Mouse (Mus musculus): ENCODE measurements around the gene Erlec1. TPM values are rescaled to one million over a fixed set of nuclear protein-coding genes. Genes with fewer than 3 reads are reported as not detected.

Erlec1 gene
- polyA plus RNA-seq, 1 experiment from 2014 or later: 14.2 TPM

- H3K9me3 ChIP-seq (replicated peaks; ENCODE audit: control insufficient read depth, low read length): no peaks in the 10 kb centered on the region
- H3K9ac ChIP-seq (ENCODE audit: low read length): peak overlapping the region; percentile 93
- H3K4me3 ChIP-seq (replicated peaks; ENCODE audit: low read length): peak overlapping the region; percentile 92
- under 1% methylated on average over 29 of the region's 32 CpGs for WGBS
- peak overlapping the region; percentile 74 for H3K4me2 ChIP-seq (ENCODE audit: low read depth, low read length)
- no peaks in the 10 kb centered on the region for H3K27me3 ChIP-seq (ENCODE audit: control insufficient read depth, insufficient read depth, low read length)
- peaks cover 5% of the 10 kb centered on the region; the same call in 1 of the 2 replicates for H3K36me3 ChIP-seq (ENCODE audit: control insufficient read depth, insufficient read depth, low read length)
- H3K27ac ChIP-seq (ENCODE audit: low read length): peak overlapping the region; percentile 87
- peaks cover 7% of the 10 kb centered on the region for H3K4me1 ChIP-seq (ENCODE audit: control insufficient read depth, insufficient read depth, low read length)
- ATAC-seq (ENCODE audit: insufficient read depth, low FRiP score): peak; percentile 85
These were observed 523 bp downstream of the Erlec1 start for GRCm38 (mm10) chr11:30953469-30954154.

- Histone ChIP-seq H3K9me3 (replicated peaks; ENCODE audit: control insufficient read depth, low read length) (no peaks in the 10 kb centered on the region), H3K4me1 (ENCODE audit: control insufficient read depth, insufficient read depth, low read length) (peaks cover 7% of the 10 kb centered on the region), H3K4me2 (ENCODE audit: low read depth, low read length) (peak overlapping the region; percentile 74), H3K27ac (ENCODE audit: low read length) (no peak overlapping the region), H3K9ac (ENCODE audit: low read length) (no peak overlapping the region), H3K27me3 (ENCODE audit: control insufficient read depth, insufficient read depth, low read length) (no peaks in the 10 kb centered on the region), H3K36me3 (ENCODE audit: control insufficient read depth, insufficient read depth, low read length) (peaks cover 10% of the 10 kb centered on the region), H3K4me3 (replicated peaks; ENCODE audit: low read length) (peak overlapping the region; percentile 92)
- ATAC-seq (ENCODE audit: insufficient read depth, low FRiP score): no peak
- 42% methylated on average over 5 of the region's 5 CpGs for WGBS
These were observed 1.3 kb downstream of the Erlec1 start for GRCm38 (mm10) chr11:30952829-30953228.

- Histone ChIP-seq H3K4me2 (ENCODE audit: low read depth, low read length) (no peak overlapping the region), H3K36me3 (ENCODE audit: control insufficient read depth, insufficient read depth, low read length) (peaks cover 33% of the 10 kb centered on the region), H3K4me3 (replicated peaks; ENCODE audit: low read length) (no peak overlapping the region), H3K9ac (ENCODE audit: low read length) (no peak overlapping the region), H3K4me1 (ENCODE audit: control insufficient read depth, insufficient read depth, low read length) (no peaks in the 10 kb centered on the region), H3K9me3 (replicated peaks; ENCODE audit: control insufficient read depth, low read length) (no peaks in the 10 kb centered on the region), H3K27me3 (ENCODE audit: control insufficient read depth, insufficient read depth, low read length) (no peaks in the 10 kb centered on the region), H3K27ac (ENCODE audit: low read length) (no peak overlapping the region)
- ATAC-seq (ENCODE audit: insufficient read depth, low FRiP score): no peak
- WGBS: 94% methylated on average over 2 of the region's 2 CpGs
These were observed 10.6 kb downstream of the Erlec1 start for GRCm38 (mm10) chr11:30943522-30943921.

GRCm38 (mm10) chr11:30928498-30928897, 25.6 kb downstream of the Erlec1 start:
- ATAC-seq (ENCODE audit: insufficient read depth, low FRiP score): no peak
- Histone ChIP-seq H3K9me3 (replicated peaks; ENCODE audit: control insufficient read depth, low read length) (no peaks in the 10 kb centered on the region), H3K27me3 (ENCODE audit: control insufficient read depth, insufficient read depth, low read length) (no peaks in the 10 kb centered on the region), H3K27ac (ENCODE audit: low read length) (no peak overlapping the region), H3K4me2 (ENCODE audit: low read depth, low read length) (no peak overlapping the region), H3K4me3 (replicated peaks; ENCODE audit: low read length) (no peak overlapping the region), H3K36me3 (ENCODE audit: control insufficient read depth, insufficient read depth, low read length) (peaks cover 13% of the 10 kb centered on the region; the same call in 1 of the 2 replicates), H3K9ac (ENCODE audit: low read length) (no peak overlapping the region), H3K4me1 (ENCODE audit: control insufficient read depth, insufficient read depth, low read length) (no peaks in the 10 kb centered on the region)
- 94% methylated on average over 1 of the region's 1 CpGs for WGBS

GRCm38 (mm10) chr11:30928079-30928478, 26.1 kb downstream of the Erlec1 start:
- H3K27me3 ChIP-seq (ENCODE audit: control insufficient read depth, insufficient read depth, low read length): no peaks in the 10 kb centered on the region
- H3K36me3 ChIP-seq (ENCODE audit: control insufficient read depth, insufficient read depth, low read length): peaks cover 13% of the 10 kb centered on the region; the same call in 1 of the 2 replicates
- ATAC-seq (ENCODE audit: insufficient read depth, low FRiP score): no peak
- H3K4me3 ChIP-seq (replicated peaks; ENCODE audit: low read length): no peak overlapping the region
- no peaks in the 10 kb centered on the region for H3K9me3 ChIP-seq (replicated peaks; ENCODE audit: control insufficient read depth, low read length)
- H3K27ac ChIP-seq (ENCODE audit: low read length): no peak overlapping the region
- H3K4me1 ChIP-seq (ENCODE audit: control insufficient read depth, insufficient read depth, low read length): no peaks in the 10 kb centered on the region
- no peak overlapping the region for H3K4me2 ChIP-seq (ENCODE audit: low read depth, low read length)
- no peak overlapping the region for H3K9ac ChIP-seq (ENCODE audit: low read length)

- H3K36me3 ChIP-seq (ENCODE audit: control insufficient read depth, insufficient read depth, low read length): peaks cover 11% of the 10 kb centered on the region; the same call in 1 of the 2 replicates
- WGBS: 92% methylated on average over 3 of the region's 3 CpGs
- no peaks in the 10 kb centered on the region for H3K9me3 ChIP-seq (replicated peaks; ENCODE audit: control insufficient read depth, low read length)
- no peak overlapping the region for H3K4me2 ChIP-seq (ENCODE audit: low read depth, low read length)
- H3K4me1 ChIP-seq (ENCODE audit: control insufficient read depth, insufficient read depth, low read length): no peaks in the 10 kb centered on the region
- H3K27me3 ChIP-seq (ENCODE audit: control insufficient read depth, insufficient read depth, low read length): no peaks in the 10 kb centered on the region
- H3K9ac ChIP-seq (ENCODE audit: low read length): no peak overlapping the region
- no peak overlapping the region for H3K27ac ChIP-seq (ENCODE audit: low read length)
- H3K4me3 ChIP-seq (replicated peaks; ENCODE audit: low read length): no peak overlapping the region
- ATAC-seq (ENCODE audit: insufficient read depth, low FRiP score): no peak
These were observed 30.9 kb downstream of the Erlec1 start for GRCm38 (mm10) chr11:30923283-30923682.

GRCm38 (mm10) chr11:30920641-30921040, 33.5 kb downstream of the Erlec1 start:
- Histone ChIP-seq H3K4me1 (ENCODE audit: control insufficient read depth, insufficient read depth, low read length) (no peaks in the 10 kb centered on the region), H3K9ac (ENCODE audit: low read length) (no peak overlapping the region), H3K4me2 (ENCODE audit: low read depth, low read length) (no peak overlapping the region), H3K36me3 (ENCODE audit: control insufficient read depth, insufficient read depth, low read length) (peaks cover 5% of the 10 kb centered on the region; the same call in 1 of the 2 replicates), H3K27ac (ENCODE audit: low read length) (no peak overlapping the region), H3K9me3 (replicated peaks; ENCODE audit: control insufficient read depth, low read length) (no peaks in the 10 kb centered on the region), H3K4me3 (replicated peaks; ENCODE audit: low read length) (no peak overlapping the region), H3K27me3 (ENCODE audit: control insufficient read depth, insufficient read depth, low read length) (no peaks in the 10 kb centered on the region)
- 71% methylated on average over 1 of the region's 1 CpGs for WGBS
- ATAC-seq (ENCODE audit: insufficient read depth, low FRiP score): no peak

GRCm38 (mm10) chr11:30912311-30912710, 41.8 kb downstream of the Erlec1 start:
- Histone ChIP-seq H3K4me3 (replicated peaks; ENCODE audit: low read length) (no peak overlapping the region), H3K4me2 (ENCODE audit: low read depth, low read length) (no peak overlapping the region), H3K4me1 (ENCODE audit: control insufficient read depth, insufficient read depth, low read length) (no peaks in the 10 kb centered on the region), H3K27me3 (ENCODE audit: control insufficient read depth, insufficient read depth, low read length) (no peaks in the 10 kb centered on the region), H3K27ac (ENCODE audit: low read length) (no peak overlapping the region), H3K36me3 (ENCODE audit: control insufficient read depth, insufficient read depth, low read length) (no peaks in the 10 kb centered on the region), H3K9me3 (replicated peaks; ENCODE audit: control insufficient read depth, low read length) (no peaks in the 10 kb centered on the region), H3K9ac (ENCODE audit: low read length) (no peak overlapping the region)
- ATAC-seq (ENCODE audit: insufficient read depth, low FRiP score): no peak
- 89% methylated on average over 3 of the region's 3 CpGs for WGBS

GRCm38 (mm10) chr11:30899312-30899711, 54.8 kb downstream of the Erlec1 start:
- ATAC-seq (ENCODE audit: insufficient read depth, low FRiP score): no peak
- H3K4me1 ChIP-seq (ENCODE audit: control insufficient read depth, insufficient read depth, low read length): no peaks in the 10 kb centered on the region
- no peaks in the 10 kb centered on the region for H3K9me3 ChIP-seq (replicated peaks; ENCODE audit: control insufficient read depth, low read length)
- H3K4me2 ChIP-seq (ENCODE audit: low read depth, low read length): no peak overlapping the region
- no peaks in the 10 kb centered on the region for H3K27me3 ChIP-seq (ENCODE audit: control insufficient read depth, insufficient read depth, low read length)
- H3K36me3 ChIP-seq (ENCODE audit: control insufficient read depth, insufficient read depth, low read length): no peaks in the 10 kb centered on the region
- no peak overlapping the region for H3K9ac ChIP-seq (ENCODE audit: low read length)
- no peak overlapping the region for H3K4me3 ChIP-seq (replicated peaks; ENCODE audit: low read length)
- H3K27ac ChIP-seq (ENCODE audit: low read length): no peak overlapping the region
